Mouse (Mus musculus) small intestine, adult 2 months (tissue): ENCODE data around the gene Rps29.

Experiments used
- CTCF ChIP-seq: fragments of 200-500 bp; IDR thresholded peaks from 2 replicates; pipeline ENCODE4 v1.5.1; 2012; ENCODE audit warnings: low read depth, mild to moderate bottlenecking, control low read depth, inconsistent platforms, low read length, moderate library complexity, mixed read lengths; ENCODE audit not compliant: insufficient replicate concordance, insufficient read length; ENCODE audit errors: extremely low read depth
- POLR2A ChIP-seq: fragments of 200-500 bp; IDR thresholded peaks from 2 replicates; pipeline ENCODE4 v1.6.1; 2012; ENCODE audit warnings: low read depth, mild to moderate bottlenecking, control low read depth, inconsistent platforms, low read length, moderate library complexity

GRCm38 (mm10) chr12:69127170-69127569 lies 31.8 kb downstream of the Rps29 start:
- TF ChIP-seq POLR2A (no peak), CTCF (peak; percentile 53; the same call in 1 of the 2 replicates)
